Mouse (Mus musculus) WW6 (cell line): Measurements from ENCODE around the gene Zfp626.
"Not testable (repeated sequence)": the region's sequence is repeated elsewhere in the genome, so short reads cannot be mapped to it uniquely, and the experiment has no call there.

ENCODE experiments used
- DNase-seq: peaks from one replicate; pipeline ENCODE4 v3.0.0-alpha.2; 2013; ENCODE audit warnings: low read depth, low spot score

Zfp626 gene

DNA sequence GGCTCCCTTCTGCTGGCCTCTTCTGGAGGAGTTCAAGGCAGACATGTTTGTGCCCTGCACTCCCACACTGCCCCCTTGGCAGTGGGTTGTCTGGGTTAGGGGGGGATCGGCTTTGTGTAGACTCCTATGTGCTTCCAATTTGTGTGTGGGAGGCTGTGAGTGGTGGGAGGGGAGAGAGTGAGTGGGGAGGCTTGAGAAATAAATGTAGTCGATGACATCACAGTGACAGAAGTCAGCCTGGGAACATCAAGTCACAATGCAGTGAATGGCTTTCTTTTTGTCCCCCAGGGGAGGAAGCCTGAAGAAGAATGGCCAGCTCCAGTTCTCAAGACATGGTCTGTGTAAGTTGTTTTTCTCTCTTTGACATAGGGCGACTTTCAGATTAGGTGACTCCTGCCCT is at the start of gene Zfp626:
Zfp626 (plus strand) TSS at position 301 of the 400 bp plus-strand sequence.
- not testable (repeated sequence) for DNase-seq

DNA sequence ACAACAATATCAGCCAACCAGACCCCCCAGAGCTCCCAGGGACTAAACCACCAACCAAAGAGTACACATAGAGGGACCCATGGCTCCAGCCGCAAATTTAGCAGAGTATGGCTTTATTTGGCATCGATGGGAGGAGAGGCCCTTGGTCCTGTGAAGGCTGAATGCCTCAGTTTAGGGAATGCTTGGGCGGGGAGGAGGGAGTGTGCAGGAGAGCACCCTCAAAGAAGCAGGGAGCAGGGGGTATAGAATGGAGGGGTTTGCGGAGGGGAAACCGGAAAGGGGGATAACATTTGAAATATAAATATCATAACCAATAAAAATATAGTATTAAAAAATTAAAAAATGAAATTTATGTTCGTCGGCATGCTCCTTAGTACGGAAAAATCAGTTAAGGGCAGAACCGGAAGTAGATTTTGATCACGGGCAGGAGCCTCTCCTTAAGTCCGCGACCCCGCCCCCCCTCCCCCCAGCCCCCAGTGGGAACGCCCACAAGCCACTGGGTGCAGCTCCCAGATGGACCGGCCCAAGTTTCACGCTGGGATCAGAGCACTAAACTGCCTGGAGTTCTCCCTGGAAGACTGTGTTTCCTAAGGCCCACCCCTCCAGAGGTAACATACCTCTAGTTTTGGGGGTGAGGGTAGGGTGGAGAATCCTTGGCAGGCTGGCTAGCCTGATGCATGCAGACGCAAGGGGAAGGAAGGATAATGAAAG is 41.7 kb upstream of the Zfp626 start:
- no peak for DNase-seq

DNA sequence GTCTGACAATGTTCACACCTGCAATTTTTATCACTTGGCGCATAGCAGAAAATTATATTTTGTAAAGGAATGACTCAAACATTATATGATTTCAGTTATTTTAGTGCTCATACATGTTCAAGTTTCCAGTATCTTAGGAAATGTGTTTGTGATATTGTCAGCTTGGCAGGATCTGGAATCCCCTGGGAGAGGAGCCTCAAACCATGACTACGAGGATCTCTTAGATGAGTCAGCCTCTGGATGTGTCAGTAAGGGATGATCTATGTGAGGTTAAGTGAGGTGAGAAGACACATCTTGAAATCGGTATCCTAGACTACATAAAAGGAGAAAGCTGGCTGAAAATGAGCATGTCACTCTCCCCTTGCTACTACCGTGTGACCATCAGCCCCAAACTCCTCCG is 17.7 kb upstream of the Zfp626 start:
- DNase-seq = no peak

DNA sequence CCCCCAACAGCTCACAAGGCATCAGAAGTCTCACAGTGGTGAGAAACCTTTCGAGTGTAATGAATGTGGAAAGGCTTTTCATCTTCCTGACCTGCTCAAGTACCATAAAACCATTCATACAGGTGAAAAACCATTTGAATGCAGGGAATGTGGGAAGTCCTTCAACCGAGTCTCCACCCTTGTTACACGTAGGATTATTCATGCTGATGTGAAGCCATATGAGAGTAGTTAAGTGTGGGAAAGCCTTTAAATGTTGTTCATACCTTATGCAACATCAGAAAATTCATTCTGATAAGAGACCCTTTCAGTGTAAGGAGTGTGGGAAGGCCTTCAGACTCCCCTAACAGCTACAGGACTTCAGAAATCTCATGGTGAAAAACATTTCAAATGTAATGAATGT is 13.1 kb upstream of the Zfp626 start:
- DNase-seq = not testable (repeated sequence)

DNA sequence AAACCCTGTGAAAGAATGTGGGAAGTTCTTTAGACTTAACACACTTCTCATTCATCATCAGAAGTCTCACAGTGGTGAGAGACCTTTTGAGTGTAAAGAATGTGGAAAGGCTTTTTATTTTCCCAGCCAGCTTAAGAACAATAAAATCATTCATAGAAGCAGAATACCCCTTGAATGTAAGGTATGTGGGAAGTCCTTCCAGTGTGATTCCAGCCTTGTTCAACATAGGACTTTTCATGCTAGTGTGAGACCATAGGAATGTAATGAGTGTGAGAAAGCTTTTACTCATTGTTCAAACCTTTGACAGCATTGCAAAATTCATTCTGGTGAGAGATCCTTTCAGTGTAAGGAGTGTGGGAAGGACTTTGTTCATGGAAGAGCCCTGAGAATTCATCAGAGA is 12.4 kb upstream of the Zfp626 start:
- no peak for DNase-seq

DNA sequence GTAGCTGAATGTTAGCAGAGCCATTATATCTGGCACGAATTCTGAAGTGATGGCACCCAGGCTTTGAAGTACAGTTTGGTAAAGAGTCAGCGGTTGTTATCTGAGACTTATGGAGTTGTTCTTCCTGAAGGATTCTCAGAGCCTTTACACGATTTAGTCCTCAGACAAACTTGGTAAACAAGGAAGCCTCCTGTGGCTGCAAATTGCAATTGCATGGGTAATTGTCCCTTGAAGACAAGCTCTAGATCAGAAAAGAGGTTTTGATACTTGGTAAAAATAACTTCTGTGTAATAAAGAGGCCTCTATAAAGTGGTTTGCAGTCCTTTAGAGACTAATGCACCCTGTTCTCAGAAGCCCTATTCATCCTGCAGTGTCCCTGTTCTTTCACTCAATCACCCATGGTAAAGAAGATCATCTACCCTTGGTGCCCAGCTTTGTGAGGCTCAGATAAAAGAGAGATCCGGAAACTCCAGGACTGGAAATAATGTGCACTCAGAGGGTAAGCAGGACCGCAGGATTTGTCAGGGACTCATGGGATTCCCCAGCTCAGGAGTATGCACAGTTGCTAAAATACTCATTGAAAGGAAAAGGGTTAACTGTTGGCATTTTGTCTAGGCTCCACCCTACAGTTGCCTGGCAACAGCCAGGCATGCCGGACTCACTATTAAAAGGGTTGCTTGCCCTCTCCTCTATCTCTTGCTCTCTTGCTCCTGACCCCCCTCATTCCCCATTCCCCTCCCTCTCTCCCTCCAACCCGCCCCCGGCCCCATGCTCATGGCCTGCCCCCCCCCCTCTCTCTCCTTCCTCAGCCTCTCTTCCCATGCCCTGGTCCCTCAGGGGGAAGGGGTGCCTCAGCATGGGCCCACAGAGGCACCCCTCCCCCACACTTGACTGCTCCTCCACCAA is 8.8 kb upstream of the Zfp626 start:
- peak; percentile 20 for DNase-seq

DNA sequence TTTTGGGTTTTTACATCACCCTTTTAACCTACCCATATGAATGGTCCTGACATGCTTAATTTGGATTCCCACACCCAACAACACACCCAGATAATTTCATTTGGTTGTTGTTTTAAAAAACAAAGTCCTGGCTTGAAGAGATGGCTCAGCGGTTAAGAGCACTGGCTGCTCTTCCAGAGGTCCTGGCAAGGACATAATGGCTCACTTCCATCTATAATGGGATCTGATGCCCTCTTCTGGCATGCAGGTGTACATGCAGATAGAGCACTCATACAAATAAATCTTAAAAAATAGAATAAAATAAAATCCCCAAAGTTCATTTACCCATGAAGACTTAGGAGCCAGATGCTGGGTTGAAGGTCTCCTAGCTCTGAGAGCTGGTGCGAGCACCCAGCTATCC is 5.9 kb upstream of the Zfp626 start:
- no peak for DNase-seq

DNA sequence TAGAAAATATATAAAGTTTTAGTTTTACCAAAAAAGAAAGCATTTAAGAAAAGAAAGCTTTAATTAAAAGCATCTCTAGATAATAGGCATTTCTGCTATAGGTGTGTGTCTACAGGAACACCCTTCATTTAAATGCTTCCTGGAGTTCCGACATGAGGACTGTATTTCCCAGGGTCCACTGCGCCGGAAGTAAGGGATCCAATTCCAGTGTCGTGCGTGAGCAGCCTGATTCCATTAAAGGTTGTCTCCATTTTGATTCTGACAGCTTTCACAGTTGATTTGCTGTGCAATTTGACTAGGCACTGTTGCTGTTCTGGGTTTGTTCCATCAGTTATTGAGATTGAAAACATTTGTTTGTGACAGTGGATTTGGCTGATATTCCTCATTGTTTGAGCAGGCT is 4.0 kb upstream of the Zfp626 start:
- no peak for DNase-seq

DNA sequence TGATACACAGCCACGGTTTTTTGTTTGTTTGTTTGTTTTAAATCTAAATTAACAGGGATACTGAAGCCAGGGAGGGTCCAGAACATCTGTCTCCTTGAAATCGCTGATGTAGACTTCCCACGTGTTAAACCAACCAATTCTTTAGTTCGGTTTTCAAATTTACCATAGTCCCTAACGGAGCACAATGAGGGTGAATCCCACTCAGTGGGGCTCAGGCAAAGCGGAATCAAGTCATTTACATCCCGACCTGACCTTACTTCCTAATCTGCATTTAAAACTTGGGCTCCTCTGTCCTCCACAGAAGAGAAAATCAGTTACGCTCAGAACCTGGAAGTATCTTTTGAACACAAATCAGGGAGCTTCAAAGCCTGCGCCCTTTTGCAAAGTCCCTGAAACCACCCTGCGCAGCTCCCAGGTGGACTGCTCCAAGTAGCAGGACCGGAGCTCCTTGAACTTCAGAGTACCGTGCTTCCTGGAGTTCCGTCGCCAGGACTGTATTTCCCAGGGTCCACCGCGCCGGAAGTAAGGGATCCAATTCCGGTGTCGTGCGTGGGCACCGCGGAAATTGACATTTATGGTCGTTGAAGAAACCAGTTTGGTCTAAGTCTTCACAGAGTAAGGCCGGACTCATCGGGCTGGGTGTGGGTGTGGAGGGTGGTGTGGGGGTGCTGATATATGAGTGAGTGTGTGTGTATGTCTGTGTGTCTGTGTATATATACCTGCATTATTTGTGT is 2.5 kb upstream of the Zfp626 start:
- peak; percentile 72 for DNase-seq

DNA sequence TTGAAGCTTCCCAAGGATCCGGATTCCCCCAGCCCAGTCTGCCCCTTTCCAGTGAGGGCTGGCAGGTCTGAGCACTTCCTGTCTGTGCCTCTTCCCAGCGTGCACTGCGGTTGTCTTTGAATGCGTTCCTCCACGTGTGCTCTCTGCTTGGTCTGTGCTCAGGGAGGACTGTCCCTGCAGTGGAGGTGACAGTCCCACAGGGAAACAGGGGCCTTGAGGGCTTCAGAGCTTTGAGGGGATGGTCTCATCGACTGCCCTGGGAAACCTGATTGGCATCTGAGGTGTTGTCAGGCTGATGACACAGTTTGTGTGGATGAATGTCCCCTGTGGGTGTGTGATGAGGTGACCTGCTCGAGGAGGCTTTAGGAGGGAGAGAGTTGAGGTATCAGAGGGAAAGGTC is 309 bp downstream of the Zfp626 start:
- not testable (repeated sequence) for DNase-seq

DNA sequence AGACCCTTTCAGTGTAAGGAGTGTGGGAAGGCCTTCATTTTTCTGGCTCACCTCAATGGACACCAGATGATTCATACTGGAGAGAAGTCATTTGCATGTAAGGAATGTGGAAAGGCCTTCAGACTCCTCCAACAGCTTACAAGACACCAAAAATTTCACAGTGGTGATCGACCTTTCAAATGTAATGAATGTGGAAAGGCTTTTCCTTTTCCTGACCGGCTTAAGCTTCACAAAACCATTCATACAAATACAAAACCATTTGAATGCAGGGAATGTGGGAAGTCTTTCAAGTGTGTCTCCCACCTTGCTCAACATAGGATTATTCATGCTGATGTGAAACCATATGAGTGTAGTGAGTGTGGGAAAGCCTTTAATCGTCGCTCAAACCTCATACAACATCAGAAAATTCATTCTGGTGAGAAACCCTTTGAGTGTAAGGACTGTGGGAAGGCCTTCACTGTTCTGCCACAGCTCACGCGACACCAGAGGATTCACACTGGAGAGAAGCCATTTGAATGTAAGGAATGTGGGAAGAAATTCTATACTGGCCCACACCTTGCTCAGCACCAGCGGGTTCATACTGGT is 11.6 kb downstream of the Zfp626 start:
- DNase-seq = no peak

DNA sequence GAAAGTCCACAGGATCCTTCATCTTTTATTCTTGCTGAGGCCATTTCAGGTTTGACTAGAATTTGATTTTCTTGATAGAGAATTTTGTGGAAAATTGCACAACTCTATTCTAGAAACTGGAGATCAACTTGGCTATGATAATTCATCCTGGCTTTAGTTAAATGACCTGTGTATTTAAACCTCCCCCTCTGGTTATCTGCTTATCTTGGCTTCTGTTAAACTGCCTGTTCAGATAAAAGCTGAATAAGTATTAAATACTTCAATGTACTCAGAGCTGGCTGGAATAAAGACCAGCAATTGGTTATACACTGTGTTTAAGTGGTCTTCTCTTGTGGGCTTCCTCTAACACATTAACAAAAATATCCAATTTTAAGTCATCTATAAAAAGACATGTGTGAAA is 15.6 kb downstream of the Zfp626 start:
- DNase-seq = no peak

DNA sequence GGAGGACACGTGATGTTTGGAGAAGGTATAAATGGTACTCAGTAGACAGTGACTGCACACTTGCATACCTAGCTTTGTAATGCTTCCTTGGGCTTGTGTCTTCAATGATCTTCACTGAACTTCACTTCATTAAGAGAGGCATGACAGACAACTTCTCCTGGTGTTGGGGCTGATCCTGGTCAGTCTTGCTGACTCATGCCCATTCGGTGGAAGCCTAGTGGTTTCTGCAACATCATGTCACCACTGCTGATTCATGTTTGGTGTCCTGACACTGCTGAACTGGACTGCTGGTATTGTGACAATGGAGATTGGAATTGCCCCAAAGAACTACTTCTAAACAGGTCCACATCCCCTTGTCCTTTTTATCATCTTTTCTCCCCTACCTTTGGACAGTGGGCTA is 27.1 kb downstream of the Zfp626 start:
- no peak for DNase-seq

DNA sequence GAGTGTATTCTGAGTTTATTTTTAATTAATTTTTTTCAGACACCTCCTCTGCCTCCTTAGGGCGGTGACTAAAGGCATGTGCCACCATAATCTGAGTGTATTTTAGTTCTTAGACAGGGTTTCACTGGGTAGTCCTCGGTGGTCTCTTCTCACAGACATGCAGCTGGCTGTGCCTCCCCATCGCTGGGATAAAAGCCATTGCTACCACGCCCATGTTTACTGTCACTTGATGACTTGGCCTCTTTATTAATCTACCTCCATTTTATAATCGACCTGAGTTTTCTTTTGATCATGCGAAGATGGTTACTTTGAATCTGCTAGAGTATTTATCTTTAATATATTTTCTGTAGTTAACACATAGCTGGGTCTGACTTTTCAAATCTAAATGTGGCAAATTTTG is 30.9 kb downstream of the Zfp626 start:
- no peak for DNase-seq

DNA sequence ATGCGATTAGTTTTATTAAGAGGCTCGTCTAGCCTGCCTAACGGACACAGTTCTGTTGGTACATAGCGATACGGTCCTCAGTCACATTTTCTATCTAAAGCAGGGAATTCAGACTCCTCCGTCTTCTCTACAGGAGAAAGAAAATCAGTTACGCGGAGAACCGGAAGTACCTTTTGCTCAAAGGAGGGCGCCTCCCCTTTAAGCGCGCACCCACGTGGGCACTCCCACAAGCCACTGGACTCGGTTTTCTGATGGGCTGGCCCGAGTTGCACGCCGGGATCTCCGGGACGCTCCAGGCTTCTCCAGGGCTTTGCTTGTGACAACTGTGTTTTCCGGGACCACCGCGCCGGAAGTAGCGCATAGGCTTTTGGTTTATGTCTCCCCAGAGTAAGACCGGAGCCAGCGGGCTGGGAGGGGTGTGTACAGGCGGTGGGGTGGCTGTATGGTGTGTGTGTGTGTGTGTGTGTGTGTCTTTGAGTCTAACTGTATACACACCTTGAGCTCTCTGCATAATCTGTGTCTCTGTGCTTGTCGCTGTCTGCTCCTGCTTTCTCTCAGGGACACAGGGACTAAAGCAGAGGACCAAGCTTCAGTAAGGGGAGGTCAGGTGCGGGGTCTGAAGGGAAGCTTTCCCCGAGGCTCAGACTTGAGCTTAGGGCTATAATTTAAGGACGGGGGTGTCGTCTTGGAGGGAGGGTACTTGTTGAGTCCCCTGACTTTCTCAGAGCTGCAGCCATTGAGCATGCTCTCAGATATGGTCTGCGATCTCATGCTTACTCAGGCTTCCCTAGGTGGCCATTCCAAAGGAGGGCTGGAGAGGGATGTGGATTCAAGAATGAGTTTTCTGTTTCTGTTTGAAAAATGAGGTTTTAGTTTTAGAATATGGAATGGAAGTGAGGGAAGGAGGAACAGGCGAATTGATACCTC is 31.6 kb downstream of the Zfp626 start, which contains the start of gene Zfp59:
Zfp59 (plus strand) TSS at position 285 of the 927 bp plus-strand sequence.
- peak; percentile 67 for DNase-seq

DNA sequence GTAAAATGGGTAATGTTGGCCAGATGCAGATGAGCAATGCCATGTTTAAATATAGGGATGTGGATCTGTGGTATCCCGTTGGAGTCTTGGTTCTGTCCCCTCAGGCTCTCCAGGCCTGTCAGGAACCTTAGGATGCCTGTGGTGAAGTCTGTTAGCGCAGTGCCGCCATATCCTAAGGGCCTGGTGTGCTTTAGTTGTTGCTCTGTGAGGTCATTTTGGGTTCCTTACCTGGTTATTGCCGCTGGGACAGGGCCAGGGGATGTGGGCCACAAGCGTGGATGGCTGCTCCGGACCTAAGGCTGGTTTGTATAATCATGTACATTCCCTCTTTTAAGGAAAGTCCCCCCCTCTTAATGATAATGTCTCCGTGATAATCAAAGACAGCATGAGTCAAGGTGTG is 32.6 kb downstream of the Zfp626 start:
- DNase-seq = no peak

DNA sequence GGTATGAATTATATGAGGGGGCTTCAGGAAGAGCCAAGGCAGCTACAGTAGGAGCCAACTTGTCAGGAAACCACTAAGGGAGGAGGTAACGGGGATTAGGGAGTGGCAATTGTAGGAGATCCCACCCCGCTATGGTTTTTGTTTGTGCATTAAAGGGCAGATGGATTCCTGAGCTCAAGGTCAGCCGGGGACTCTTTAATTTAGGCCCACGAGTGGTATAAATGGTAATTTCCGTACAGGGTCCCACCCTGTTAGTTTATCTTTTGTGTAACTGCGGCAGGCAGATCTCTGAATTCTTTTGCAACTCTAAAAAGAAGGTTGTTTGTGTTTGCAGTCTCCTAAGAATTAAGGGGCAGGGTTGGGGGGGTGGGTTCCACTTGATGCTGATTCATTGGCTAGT is 33.1 kb downstream of the Zfp626 start:
- peak; percentile 47 for DNase-seq

DNA sequence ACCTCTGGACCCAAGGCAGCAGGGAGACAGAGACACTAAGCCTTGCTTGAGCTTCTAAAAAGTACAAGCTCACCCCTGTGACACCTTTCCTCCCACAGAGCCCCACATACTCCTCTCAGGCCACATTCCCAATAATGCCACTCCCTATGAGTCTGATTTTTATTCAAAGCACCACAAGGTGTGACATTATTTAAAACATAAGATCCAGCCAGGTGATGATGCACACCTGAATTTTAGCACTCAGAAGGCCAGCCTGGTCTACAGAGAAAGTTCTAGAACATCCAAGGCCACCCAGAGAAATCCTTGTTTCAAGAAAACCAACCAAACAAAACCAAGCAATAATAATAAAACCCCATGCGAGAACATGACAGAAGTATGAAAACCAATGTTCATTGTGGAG is 50.2 kb downstream of the Zfp626 start, which contains the start of gene Zfp607a:
Zfp607a (plus strand) TSS at position 301 of the 400 bp plus-strand sequence.
- DNase-seq = no peak

DNA sequence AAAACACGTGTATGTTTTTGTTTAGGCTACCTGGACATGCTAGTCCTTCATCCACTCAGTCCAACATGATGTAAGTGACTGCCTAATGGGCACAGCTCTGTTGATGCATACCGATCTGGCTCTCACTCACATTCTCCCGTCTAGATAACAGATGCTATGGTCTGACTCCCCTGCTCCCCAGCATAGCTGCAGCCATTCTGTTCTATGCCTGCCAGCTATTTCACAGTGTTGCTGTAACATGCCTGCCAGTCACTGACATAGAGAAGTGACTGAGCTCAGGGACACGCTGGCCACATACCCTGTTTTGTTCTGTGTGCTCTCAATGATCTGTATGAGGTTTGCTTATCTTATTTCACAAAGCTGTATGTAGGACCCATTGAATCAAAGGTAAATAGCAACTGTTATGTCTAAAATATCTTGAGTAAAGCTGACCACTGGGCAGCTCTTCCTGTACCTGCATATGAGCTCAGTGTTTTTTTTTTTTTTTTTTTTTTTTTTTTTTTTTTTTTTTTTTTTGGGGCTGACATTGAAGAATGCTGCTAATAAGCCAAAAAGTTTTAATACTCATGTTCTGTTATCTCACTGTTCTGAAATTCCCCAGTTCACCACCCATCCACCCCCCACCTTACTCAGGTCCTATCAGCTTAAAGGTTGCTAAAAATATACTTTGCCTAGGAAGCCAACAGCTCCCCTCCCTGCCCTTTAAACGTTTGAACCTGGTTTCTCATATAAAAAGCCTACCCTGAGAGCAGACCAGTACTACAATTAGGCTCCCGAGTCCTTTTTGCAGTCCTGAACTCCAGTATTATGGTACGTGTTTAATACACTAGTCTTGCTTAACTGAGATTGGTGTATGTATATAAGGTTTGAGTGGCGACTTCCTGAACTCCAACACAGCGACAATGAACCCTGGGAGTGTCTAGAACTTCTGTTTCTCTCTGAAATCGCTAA is 52.6 kb downstream of the Zfp626 start:
- no peak for DNase-seq
